Mouse (Mus musculus): ENCODE measurements around the gene Anxa7. TPM values are rescaled to one million over a fixed set of nuclear protein-coding genes. Genes with fewer than 3 reads are reported as not detected.

Anxa7 gene
- polyA plus RNA-seq, 1 experiment from 2014 or later: 48.6 TPM

DNA sequence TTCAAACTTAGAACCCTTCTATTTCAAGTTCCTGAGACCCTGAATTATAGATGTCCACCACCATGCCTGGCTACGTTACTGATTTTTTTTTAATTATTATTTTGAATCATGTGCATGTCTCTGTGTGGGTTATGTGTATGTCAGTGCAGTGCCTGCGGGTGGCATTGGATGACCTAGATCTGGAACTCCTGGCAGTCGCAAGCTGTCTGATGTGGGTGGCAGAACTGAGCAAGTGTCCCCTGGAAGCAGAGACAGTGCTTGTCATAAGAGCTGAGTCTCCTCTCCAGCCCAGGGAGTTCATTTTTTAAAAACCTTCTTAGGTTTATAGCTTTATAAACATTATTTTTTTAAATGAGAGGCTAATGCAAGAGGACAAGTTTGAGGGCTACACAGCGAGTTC, 47.5 kb downstream of the Anxa7 start:
- ATAC-seq (ENCODE audit: insufficient number of reproducible peaks, insufficient read depth, low FRiP score, low read depth): no peak
- H3K27me3 ChIP-seq (ENCODE audit: control insufficient read depth, insufficient read depth, low read length): no peaks in the 10 kb centered on the region

DNA sequence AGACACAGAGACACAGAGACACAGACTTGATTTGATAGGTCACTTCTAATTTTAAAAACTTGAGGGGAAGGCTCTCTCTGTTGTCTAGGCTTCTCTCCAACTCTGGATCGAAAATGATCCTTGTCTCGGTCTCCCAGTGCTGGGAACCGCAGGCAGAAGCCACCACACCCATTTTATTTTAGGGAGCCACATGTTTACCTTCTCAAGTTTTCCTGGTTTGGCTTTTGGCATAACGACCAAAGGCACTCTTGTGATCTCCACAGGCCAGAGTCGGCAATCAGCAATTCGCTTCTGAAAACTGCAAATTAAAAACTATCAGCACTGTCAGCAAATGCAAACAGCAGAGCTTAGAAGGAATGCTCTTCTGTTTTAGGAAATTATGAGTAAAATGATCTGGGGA, 48.2 kb downstream of the Anxa7 start:
- Histone ChIP-seq H3K36me3 (ENCODE audit: control insufficient read depth, insufficient read depth, low read length) (no peaks in the 10 kb centered on the region), H3K9me3 (ENCODE audit: control insufficient read depth, low read length) (peaks cover 4% of the 10 kb centered on the region; the same call in 1 of the 2 replicates), H3K4me1 (ENCODE audit: control insufficient read depth in 2 of 2, insufficient read depth in 2 of 2, low read length in 2 of 2) (no peaks in the 10 kb centered on the region), H3K4me2 (ENCODE audit: low read length) (no peak overlapping the region), H3K4me3 (ENCODE audit: control insufficient read depth in 1 of 2, insufficient read depth in 1 of 2, low read depth in 1 of 2, low read length in 2 of 2) (no peak overlapping the region), H3K27ac (replicated peaks in 1 of 2; ENCODE audit: control insufficient read depth in 1 of 2, insufficient read depth in 1 of 2, low read depth in 2 of 2, low read length in 2 of 2) (no peak overlapping the region), H3K9ac (ENCODE audit: low read length) (no peak overlapping the region), H3K27me3 (ENCODE audit: control insufficient read depth, insufficient read depth, low read length) (no peaks in the 10 kb centered on the region)
- ATAC-seq (ENCODE audit: insufficient number of reproducible peaks, insufficient read depth, low FRiP score, low read depth): no peak
- 74% methylated on average over 6 of the region's 6 CpGs for WGBS

More for the DNA sequence above, 47.5 kb downstream of the Anxa7 start:
- Histone ChIP-seq H3K4me3 (ENCODE audit: control insufficient read depth in 1 of 2, insufficient read depth in 1 of 2, low read depth in 1 of 2, low read length in 2 of 2) (no peak overlapping the region), H3K9me3 (ENCODE audit: control insufficient read depth, low read length) (peaks cover 4% of the 10 kb centered on the region; the same call in 1 of the 2 replicates), H3K27ac (replicated peaks in 1 of 2; ENCODE audit: control insufficient read depth in 1 of 2, insufficient read depth in 1 of 2, low read depth in 2 of 2, low read length in 2 of 2) (no peak overlapping the region), H3K4me2 (ENCODE audit: low read length) (no peak overlapping the region), H3K9ac (ENCODE audit: low read length) (no peak overlapping the region), H3K36me3 (ENCODE audit: control insufficient read depth, insufficient read depth, low read length) (no peaks in the 10 kb centered on the region), H3K4me1 (ENCODE audit: control insufficient read depth in 2 of 2, insufficient read depth in 2 of 2, low read length in 2 of 2) (no peaks in the 10 kb centered on the region)
- WGBS: 85% methylated on average over 4 of the region's 4 CpGs

DNA sequence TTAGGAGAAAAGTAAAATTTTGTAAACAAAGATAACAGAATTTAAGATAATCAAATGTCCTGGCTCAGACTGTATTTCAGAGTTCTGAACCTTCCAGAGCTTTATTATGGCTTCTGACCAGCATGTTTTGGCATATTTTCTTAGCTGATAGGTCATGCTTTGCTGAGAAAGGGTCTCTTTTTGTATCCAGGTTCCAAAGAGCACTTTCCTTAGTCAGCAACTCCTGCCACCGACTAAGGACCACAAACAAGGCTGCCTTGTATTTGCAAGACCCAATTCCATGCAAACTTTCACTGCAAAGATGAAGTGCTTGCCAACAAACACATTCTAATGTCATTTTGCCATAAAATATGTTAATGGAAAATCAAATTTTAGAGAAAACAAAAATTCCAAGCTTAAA, 50.1 kb downstream of the Anxa7 start:
- Histone ChIP-seq H3K4me1 (ENCODE audit: control insufficient read depth in 2 of 2, insufficient read depth in 2 of 2, low read length in 2 of 2) (no peaks in the 10 kb centered on the region), H3K36me3 (ENCODE audit: control insufficient read depth, insufficient read depth, low read length) (no peaks in the 10 kb centered on the region), H3K27ac (replicated peaks in 1 of 2; ENCODE audit: control insufficient read depth in 1 of 2, insufficient read depth in 1 of 2, low read depth in 2 of 2, low read length in 2 of 2) (no peak overlapping the region), H3K4me2 (ENCODE audit: low read length) (no peak overlapping the region), H3K9me3 (ENCODE audit: control insufficient read depth, low read length) (peaks cover 4% of the 10 kb centered on the region; the same call in 1 of the 2 replicates), H3K4me3 (ENCODE audit: control insufficient read depth in 1 of 2, insufficient read depth in 1 of 2, low read depth in 1 of 2, low read length in 2 of 2) (no peak overlapping the region), H3K27me3 (ENCODE audit: control insufficient read depth, insufficient read depth, low read length) (no peaks in the 10 kb centered on the region), H3K9ac (ENCODE audit: low read length) (no peak overlapping the region)
- WGBS: 62% methylated on average over 1 of the region's 1 CpGs
- ATAC-seq (ENCODE audit: insufficient number of reproducible peaks, insufficient read depth, low FRiP score, low read depth): no peak

DNA sequence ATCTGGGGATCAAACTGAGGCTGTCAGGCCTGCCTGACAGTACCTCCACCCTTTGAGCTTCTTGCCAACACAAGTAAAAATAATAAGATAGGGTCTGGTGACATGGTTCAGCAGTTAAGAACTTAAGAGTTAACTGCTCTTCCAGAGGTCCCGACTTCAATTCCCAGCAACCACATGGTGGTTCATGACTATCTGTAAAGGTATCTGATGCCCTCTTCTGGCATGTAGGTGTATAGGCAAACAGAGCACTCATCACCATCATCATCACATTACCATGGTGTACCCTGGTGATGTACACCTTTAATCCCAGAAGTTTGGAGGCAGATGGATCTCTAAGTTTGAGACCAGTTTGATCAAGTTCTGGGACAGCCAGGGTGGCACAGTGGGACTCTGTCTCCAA, 51.3 kb downstream of the Anxa7 start:
- Histone ChIP-seq H3K27me3 (ENCODE audit: control insufficient read depth, insufficient read depth, low read length) (no peaks in the 10 kb centered on the region), H3K9ac (ENCODE audit: low read length) (no peak overlapping the region), H3K9me3 (ENCODE audit: control insufficient read depth, low read length) (peaks cover 4% of the 10 kb centered on the region; the same call in 1 of the 2 replicates), H3K27ac (replicated peaks in 1 of 2; ENCODE audit: control insufficient read depth in 1 of 2, insufficient read depth in 1 of 2, low read depth in 2 of 2, low read length in 2 of 2) (no peak overlapping the region), H3K4me1 (ENCODE audit: control insufficient read depth in 2 of 2, insufficient read depth in 2 of 2, low read length in 2 of 2) (no peaks in the 10 kb centered on the region), H3K4me2 (ENCODE audit: low read length) (no peak overlapping the region), H3K36me3 (ENCODE audit: control insufficient read depth, insufficient read depth, low read length) (no peaks in the 10 kb centered on the region), H3K4me3 (ENCODE audit: control insufficient read depth in 1 of 2, insufficient read depth in 1 of 2, low read depth in 1 of 2, low read length in 2 of 2) (no peak overlapping the region)
- no peak for ATAC-seq (ENCODE audit: insufficient number of reproducible peaks, insufficient read depth, low FRiP score, low read depth)
- 37% methylated on average over 1 of the region's 1 CpGs for WGBS

DNA sequence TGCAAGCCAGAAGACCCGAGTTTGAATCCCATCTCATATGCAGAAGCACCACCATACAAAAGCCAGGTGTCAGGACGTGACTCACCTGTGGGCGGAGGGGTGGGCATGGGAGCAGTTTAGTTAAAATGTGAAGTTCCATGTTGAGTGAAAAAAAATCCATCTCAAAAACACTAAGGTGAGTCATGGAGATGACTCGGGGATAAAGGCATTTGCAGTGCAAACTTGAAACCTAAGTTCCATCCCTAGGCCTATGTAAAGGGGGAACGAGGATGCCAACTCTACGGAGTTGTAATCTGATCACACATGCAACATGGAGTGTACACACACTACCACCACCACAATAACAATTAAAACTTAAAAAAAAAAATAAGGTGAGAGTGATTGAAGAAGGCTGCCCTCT, 56.9 kb downstream of the Anxa7 start:
- no peak for ATAC-seq (ENCODE audit: insufficient number of reproducible peaks, insufficient read depth, low FRiP score, low read depth)
- Histone ChIP-seq H3K27me3 (ENCODE audit: control insufficient read depth, insufficient read depth, low read length) (no peaks in the 10 kb centered on the region), H3K36me3 (ENCODE audit: control insufficient read depth, insufficient read depth, low read length) (no peaks in the 10 kb centered on the region), H3K9me3 (ENCODE audit: control insufficient read depth, low read length) (no peaks in the 10 kb centered on the region), H3K4me1 (ENCODE audit: control insufficient read depth in 2 of 2, insufficient read depth in 2 of 2, low read length in 2 of 2) (no peaks in the 10 kb centered on the region), H3K27ac (replicated peaks in 1 of 2; ENCODE audit: control insufficient read depth in 1 of 2, insufficient read depth in 1 of 2, low read depth in 2 of 2, low read length in 2 of 2) (no peak overlapping the region), H3K9ac (ENCODE audit: low read length) (no peak overlapping the region), H3K4me3 (ENCODE audit: control insufficient read depth in 1 of 2, insufficient read depth in 1 of 2, low read depth in 1 of 2, low read length in 2 of 2) (no peak overlapping the region), H3K4me2 (ENCODE audit: low read length) (no peak overlapping the region)
- 85% methylated on average over 6 of the region's 6 CpGs for WGBS

DNA sequence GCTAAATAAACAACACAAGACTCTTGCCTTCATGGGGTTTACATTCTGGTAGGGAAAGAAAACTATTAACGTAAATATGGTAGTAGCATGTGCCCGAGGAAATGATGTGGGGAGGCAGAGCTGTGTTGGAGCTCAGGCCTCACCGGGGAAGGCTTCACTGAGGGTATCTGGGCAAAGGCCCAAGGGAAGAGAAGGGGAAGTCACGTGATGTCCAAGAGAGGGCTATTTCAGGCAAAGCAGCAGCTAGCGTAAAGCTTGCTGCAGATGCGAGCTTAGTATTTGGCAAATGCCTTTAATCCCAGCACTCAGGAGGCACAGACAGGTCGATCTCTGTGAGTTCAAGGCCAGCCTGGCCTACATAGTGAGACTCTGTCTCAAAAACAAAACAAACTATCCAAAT, 57.7 kb downstream of the Anxa7 start:
- Histone ChIP-seq H3K9me3 (ENCODE audit: control insufficient read depth, low read length) (no peaks in the 10 kb centered on the region), H3K4me3 (ENCODE audit: control insufficient read depth in 1 of 2, insufficient read depth in 1 of 2, low read depth in 1 of 2, low read length in 2 of 2) (no peak overlapping the region), H3K27ac (replicated peaks in 1 of 2; ENCODE audit: control insufficient read depth in 1 of 2, insufficient read depth in 1 of 2, low read depth in 2 of 2, low read length in 2 of 2) (no peak overlapping the region), H3K36me3 (ENCODE audit: control insufficient read depth, insufficient read depth, low read length) (no peaks in the 10 kb centered on the region), H3K4me1 (ENCODE audit: control insufficient read depth in 2 of 2, insufficient read depth in 2 of 2, low read length in 2 of 2) (no peaks in the 10 kb centered on the region), H3K27me3 (ENCODE audit: control insufficient read depth, insufficient read depth, low read length) (no peaks in the 10 kb centered on the region), H3K4me2 (ENCODE audit: low read length) (no peak overlapping the region), H3K9ac (ENCODE audit: low read length) (no peak overlapping the region)
- ATAC-seq (ENCODE audit: insufficient number of reproducible peaks, insufficient read depth, low FRiP score, low read depth): no peak
- 36% methylated on average over 7 of the region's 7 CpGs for WGBS

Other genes with a start within 250 kb of the Anxa7 start
- not detected in 2 replicates for gene Kcnk16, start 210.9 kb downstream of the Anxa7 start, polyA plus RNA-seq (2014; fragmentation: Nextera tagmentation; extraction: Ambion mirVana)
- gene Nudt13, start 185.4 kb downstream of the Anxa7 start, polyA plus RNA-seq (2014; fragmentation: Nextera tagmentation; extraction: Ambion mirVana): 10.5 and 13.8 TPM in 2 replicates
- gene Ecd, start 132.0 kb downstream of the Anxa7 start, polyA plus RNA-seq (2014; fragmentation: Nextera tagmentation; extraction: Ambion mirVana): 35.0 and 36.4 TPM in 2 replicates
- 29.7 and 30.4 TPM in 2 replicates for gene Fam149b, start 132.0 kb downstream of the Anxa7 start, polyA plus RNA-seq (2014; fragmentation: Nextera tagmentation; extraction: Ambion mirVana)
- gene Dnajc9, start 91.2 kb downstream of the Anxa7 start, polyA plus RNA-seq (2014; fragmentation: Nextera tagmentation; extraction: Ambion mirVana): 74.2 and 87.6 TPM in 2 replicates
- gene Mrps16, start 86.5 kb downstream of the Anxa7 start, polyA plus RNA-seq (2014; fragmentation: Nextera tagmentation; extraction: Ambion mirVana): 104 and 106 TPM in 2 replicates
- gene Cfap70, start 27.9 kb downstream of the Anxa7 start, polyA plus RNA-seq (2014; fragmentation: Nextera tagmentation; extraction: Ambion mirVana): 0.18 and 0.63 TPM in 2 replicates
- 0.67 and 0.88 TPM in 2 replicates for gene Mss51, start 16.8 kb upstream of the Anxa7 start, polyA plus RNA-seq (2014; fragmentation: Nextera tagmentation; extraction: Ambion mirVana)
- gene Ppp3cb, start 66.4 kb upstream of the Anxa7 start, polyA plus RNA-seq (2014; fragmentation: Nextera tagmentation; extraction: Ambion mirVana): 44.2 and 46.2 TPM in 2 replicates
- 5.5 and 6.1 TPM in 2 replicates for gene Usp54, start 160.9 kb upstream of the Anxa7 start, polyA plus RNA-seq (2014; fragmentation: Nextera tagmentation; extraction: Ambion mirVana)
- gene Myoz1, start 176.4 kb upstream of the Anxa7 start, polyA plus RNA-seq (2014; fragmentation: Nextera tagmentation; extraction: Ambion mirVana): 18.5 and 20.2 TPM in 2 replicates
- gene Synpo2l, start 188.2 kb upstream of the Anxa7 start, polyA plus RNA-seq (2014; fragmentation: Nextera tagmentation; extraction: Ambion mirVana): 153 and 172 TPM in 2 replicates
- gene Sec24c, start 194.2 kb upstream of the Anxa7 start, polyA plus RNA-seq (2014; fragmentation: Nextera tagmentation; extraction: Ambion mirVana): 69.2 and 75.7 TPM in 2 replicates
- gene Fut11, start 214.8 kb upstream of the Anxa7 start, polyA plus RNA-seq (2014; fragmentation: Nextera tagmentation; extraction: Ambion mirVana): 16.5 and 17.8 TPM in 2 replicates
- 216 and 225 TPM in 2 replicates for gene Chchd1, start 222.9 kb upstream of the Anxa7 start, polyA plus RNA-seq (2014; fragmentation: Nextera tagmentation; extraction: Ambion mirVana)
- 21.7 and 25.4 TPM in 2 replicates for gene Zswim8, start 227.4 kb upstream of the Anxa7 start, polyA plus RNA-seq (2014; fragmentation: Nextera tagmentation; extraction: Ambion mirVana)

Data from heart, embryonic 14.5 days (tissue).